Mouse (Mus musculus) liver, postnatal 0 days (tissue): Measurements from ENCODE around the gene Smc1a.

Experiments used
- CTCF ChIP-seq: sonication (generic); IDR thresholded peaks from 2 replicates; pipeline ENCODE4 v1.5.1; 2016; ENCODE audit warnings: antibody characterized with exemption, low read depth
- EP300 ChIP-seq: IDR thresholded peaks from 2 replicates; pipeline ENCODE4 v1.6.1; 2016; ENCODE audit warnings: antibody characterized with exemption, low read depth, mild to moderate bottlenecking

DNA sequence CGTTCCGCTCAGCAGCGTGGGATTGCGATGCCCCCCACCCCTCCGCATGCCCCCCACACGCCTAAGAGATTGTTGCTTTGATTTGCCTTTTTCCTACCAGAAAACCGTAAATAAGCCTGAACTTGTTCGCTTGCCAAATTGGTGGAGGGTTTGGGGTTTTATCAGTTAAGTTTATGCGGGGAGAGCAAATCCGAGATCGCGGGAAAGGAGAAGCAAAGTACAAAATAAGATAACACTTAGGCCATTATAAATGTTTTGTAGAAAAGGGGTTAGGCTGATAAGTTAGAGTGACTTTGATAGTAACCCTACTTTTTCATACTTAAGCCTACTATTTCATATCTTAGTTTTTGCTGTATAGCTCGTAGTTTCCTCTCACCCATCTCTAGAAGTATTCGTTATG lies 958 bp downstream of the Smc1a start:
- TF ChIP-seq CTCF = no peak
- no peak for TF ChIP-seq EP300
